ENCODE assay signal across 9 mouse cellular contexts in genomic region chr4:108383183-108383714, GRCm38 (mm10). TPM values are rescaled to one million over a fixed set of nuclear protein-coding genes. Genes with fewer than 3 reads are reported as not detected.
A peak's percentile ranks its signal among the peaks of the same experiment; 100 is the strongest.
DNase-seq lines count a peak whose midpoint lies in the region; ATAC-seq lines count a peak whose summit lies in the region.
"Had no signal": no experiment of that assay in that cellular context is flagged by ENCODE, and none has a peak within 500 bp of the region (broad histone marks: within the 10 kb centered on the region; RNA-seq: fewer than 3 reads in every experiment).

Shisal2a (minus strand) TSS chr4:108383349.

- no peak for ATAC-seq in neural tube, embryonic 11.5 days (ENCODE audit: insufficient read depth, low FRiP score, low TSS enrichment)

- peak within 1 kb of the TSS; percentile 71 for H3K4me2 ChIP-seq in neural tube, embryonic 11.5 days (ENCODE audit: low read depth)

- peak; percentile 47 to 62 for DNase-seq in cerebellum, postnatal 10 days
- DNase-seq in cerebellum, adult 18-20 months, result no peak
- peak; percentile 20 for DNase-seq in thymus, postnatal 14 days
- no peak for DNase-seq in thymus, adult 18-20 months
- peak; percentile 68 for DNase-seq in limb, embryonic 10.5 days (ENCODE audit: low spot score)
- DNase-seq in neural tube, embryonic 11.5 days (ENCODE audit: low spot score), result peak; percentile 53
- DNase-seq in cerebellum, adult 9-11 months, result no peak
- no peak for DNase-seq in frontal cortex, postnatal 10 days (ENCODE audit: low spot score in 2 of 2)

- peak within 1 kb of the TSS; percentile 90 for H3K27ac ChIP-seq in limb, embryonic 10.5 days
- H3K27ac ChIP-seq in neural tube, embryonic 11.5 days (ENCODE audit: low read depth, low read length), result no peak within 1 kb of the TSS

- H3K36me3 ChIP-seq in limb, embryonic 10.5 days, result no peaks in the 10 kb centered on the region
- no peaks in the 10 kb centered on the region for H3K36me3 ChIP-seq in neural tube, embryonic 11.5 days (ENCODE audit: control insufficient read depth, insufficient read depth, low read length)

- peak within 1 kb of the TSS; percentile 59 for H3K4me3 ChIP-seq in limb, embryonic 10.5 days
- peak within 1 kb of the TSS; percentile 43 for H3K4me3 ChIP-seq in neural tube, embryonic 11.5 days (ENCODE audit: low read depth, low read length)

- H3K9me3 ChIP-seq in limb, embryonic 10.5 days (replicated peaks), result no peaks in the 10 kb centered on the region
- H3K9me3 ChIP-seq in neural tube, embryonic 11.5 days (ENCODE audit: control insufficient read depth, low read length), result no peaks in the 10 kb centered on the region

- H3K27me3 ChIP-seq in limb, embryonic 10.5 days (ENCODE audit: low read depth, poor library complexity, severe bottlenecking), result peaks cover 40% of the 10 kb centered on the region
- H3K27me3 ChIP-seq in neural tube, embryonic 11.5 days (ENCODE audit: control insufficient read depth, insufficient read depth, low read length), result peaks cover 17% of the 10 kb centered on the region

- 1% methylated on average over 55 of the region's 55 CpGs for WGBS in limb, embryonic 10.5 days
- 2% methylated on average over 55 of the region's 55 CpGs for WGBS in neural tube, embryonic 11.5 days

- peaks cover 49% of the 10 kb centered on the region for H3K4me1 ChIP-seq in limb, embryonic 10.5 days
- 0 out of 2 replicates have a peak, but pooled peaks cover 9% of the 10 kb centered on the region for H3K4me1 ChIP-seq in neural tube, embryonic 11.5 days (ENCODE audit: control insufficient read depth, insufficient read depth, low read length)

- H3K9ac ChIP-seq in neural tube, embryonic 11.5 days (ENCODE audit: low read length), result peak within 1 kb of the TSS; percentile 70

RNA-seq across cellular contexts. Expression of gene Shisal2a, which starts in this region (rescaled TPM):
- polyA plus RNA-seq in limb, embryonic 10.5 days (2016; fragmentation: Nextera tagmentation; extraction: Ambion mirVana), result 1.5 and 5.6 TPM in 2 replicates
- polyA plus RNA-seq in neural tube, embryonic 11.5 days (2014; fragmentation: Nextera tagmentation; extraction: Ambion mirVana), result 2.7 and 4.3 TPM in 2 replicates
- polyA plus RNA-seq: C2C12 had no signal

Comparison
In these comparisons a context has a peak if more than half of its experiments do, and no peak if none do; other contexts are left out.
1. DNase-seq: peak in cerebellum, postnatal 10 days (2 of 2), thymus, postnatal 14 days (single experiment), limb, embryonic 10.5 days (single experiment) and neural tube, embryonic 11.5 days (single experiment); none in cerebellum, adult 18-20 months (0 of 2), thymus, adult 18-20 months (0 of 2), cerebellum, adult 9-11 months (single experiment) and frontal cortex, postnatal 10 days (0 of 2).